Mouse (Mus musculus) myocyte (in vitro differentiated cells): ENCODE measurements around the gene Prkn.

Experiments used
- CEBPB ChIP-seq: IDR thresholded peaks from 2 replicates; pipeline ENCODE4 v1.6.1; 2011; ENCODE audit warnings: mild to moderate bottlenecking, moderate library complexity; ENCODE audit not compliant: poor library complexity, insufficient read depth, severe bottlenecking
- E2F4 ChIP-seq: IDR thresholded peaks from one replicate; pipeline ENCODE4 v1.6.1; 2011; ENCODE audit warnings: mild to moderate bottlenecking, control low read depth, moderate library complexity; ENCODE audit not compliant: insufficient read depth
- MAX ChIP-seq: IDR thresholded peaks from one replicate; pipeline ENCODE4 v1.6.1; 2011; ENCODE audit warnings: low read depth, mild to moderate bottlenecking, control low read depth
- MYOD1 ChIP-seq, 3 experiments: IDR thresholded peaks; one replicate each; pipeline ENCODE4 v1.6.1; 2011; ENCODE audit warnings: control low read depth in 2 of 3, low read depth in 2 of 3, mild to moderate bottlenecking in 2 of 3, moderate library complexity in 1 of 3; ENCODE audit not compliant: insufficient read length in 2 of 3, control insufficient read depth in 1 of 3
- MYOG ChIP-seq, 3 experiments: IDR thresholded peaks; one replicate each; pipeline ENCODE4 v1.6.1; 2011; ENCODE audit warnings: control low read depth in 2 of 3, low read depth in 2 of 3, mild to moderate bottlenecking in 2 of 3; ENCODE audit not compliant: insufficient read length in 2 of 3, control insufficient read depth in 1 of 3, insufficient read depth in 1 of 3
- POLR2A ChIP-seq: IDR thresholded peaks from one replicate; pipeline ENCODE4 v1.6.1; 2011; ENCODE audit warnings: low read depth, mild to moderate bottlenecking, control low read depth, moderate library complexity; ENCODE audit not compliant: insufficient read length
- POLR2AphosphoS2 ChIP-seq: IDR thresholded peaks from one replicate; pipeline ENCODE4 v1.6.1; 2011; ENCODE audit warnings: low read depth, control low read depth; ENCODE audit not compliant: insufficient read length
- SRF ChIP-seq: IDR thresholded peaks from one replicate; pipeline ENCODE4 v1.6.1; 2011; ENCODE audit warnings: low read depth; ENCODE audit not compliant: control insufficient read depth, insufficient read length
- TCF12 ChIP-seq: IDR thresholded peaks from one replicate; pipeline ENCODE4 v1.6.1; 2011; ENCODE audit warnings: mild to moderate bottlenecking, control low read depth; ENCODE audit not compliant: poor library complexity, insufficient read depth, severe bottlenecking
- TCF3 ChIP-seq: IDR thresholded peaks from one replicate; pipeline ENCODE4 v1.6.1; 2011; ENCODE audit warnings: low read depth, control low read depth; ENCODE audit not compliant: insufficient read length
- USF1 ChIP-seq: IDR thresholded peaks from one replicate; pipeline ENCODE4 v1.6.1; 2011; ENCODE audit warnings: low read depth, mild to moderate bottlenecking, control low read depth, moderate library complexity

- TF ChIP-seq MYOG (IDR thresholded peaks at IDR 0.05; ENCODE audit: control insufficient read depth in 1 of 3, insufficient read depth in 1 of 3, insufficient read length in 2 of 3, low read depth in 2 of 3) (no peak), POLR2A (no peak), USF1 (no peak), MAX (no peak), CEBPB (no peak), POLR2AphosphoS2 (no peak), SRF (no peak), E2F4 (no peak), MYOD1 (IDR thresholded peaks at IDR 0.05; ENCODE audit: control insufficient read depth in 1 of 3, insufficient read length in 2 of 3, low read depth in 2 of 3) (no peak), TCF12 (no peak), TCF3 (no peak)
These were observed 302.1 kb downstream of the Prkn start for GRCm38 (mm10) chr17:11142321-11142720.
